Comparison of ENCODE assay signal across 23 mouse cellular contexts in the genomic region with DNA sequence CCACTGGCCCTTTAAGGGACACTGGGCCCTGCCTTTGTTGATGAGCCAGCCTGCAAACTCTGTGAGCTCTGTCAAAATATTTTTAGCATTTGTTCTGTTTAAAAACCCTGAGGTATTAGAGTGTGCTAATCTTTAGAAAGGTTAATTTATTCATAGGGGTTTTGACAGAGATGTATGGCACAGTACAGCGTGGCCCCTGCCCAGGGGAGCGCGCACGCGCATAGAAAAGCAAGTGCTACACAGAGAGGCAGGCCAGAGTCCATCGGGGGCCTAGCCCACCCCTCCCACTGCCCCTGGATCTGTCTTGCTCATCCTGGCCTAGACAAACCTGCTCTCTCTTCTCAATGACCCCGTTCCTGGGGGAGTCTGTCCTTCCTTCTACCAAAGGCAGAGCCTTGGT. TPM values are rescaled to one million over a fixed set of nuclear protein-coding genes. Genes with fewer than 3 reads are reported as not detected.
"Had no signal": no experiment of that assay in that cellular context is flagged by ENCODE, and none has a peak within 500 bp of the region (broad histone marks: within the 10 kb centered on the region; RNA-seq: fewer than 3 reads in every experiment).

No protein-coding gene starts in this region.

- ATAC-seq: midbrain, embryonic 16.5 days had no signal

- H3K4me1 ChIP-seq: liver, embryonic 13.5 days had no signal

- DNase-seq: kidney, adult 18-20 months; kidney, adult 9 months; kidney, postnatal 14 days; kidney, postnatal 4 days; liver, embryonic 13.5 days; lung, adult 2 months; lung, postnatal 14 days; lung, postnatal 4 days; retina, postnatal 1 day; thymus, adult 2 months; thymus, postnatal 14 days had no signal

- H3K4me3 ChIP-seq: liver, embryonic 13.5 days; midbrain, embryonic 12.5 days; myocyte; neural tube, embryonic 13.5 days had no signal

- H3K9ac ChIP-seq: liver, embryonic 13.5 days; midbrain, embryonic 12.5 days; neural tube, embryonic 13.5 days had no signal

- H3K36me3 ChIP-seq: liver, embryonic 13.5 days; midbrain, embryonic 12.5 days; neural tube, embryonic 13.5 days had no signal

- H3K9me3 ChIP-seq: liver, embryonic 13.5 days; midbrain, embryonic 12.5 days; neural tube, embryonic 13.5 days had no signal

- H3K4me2 ChIP-seq: liver, embryonic 13.5 days; midbrain, embryonic 12.5 days; neural tube, embryonic 13.5 days had no signal

- H3K27ac ChIP-seq: liver, embryonic 13.5 days; midbrain, embryonic 12.5 days; neural tube, embryonic 13.5 days; stomach, postnatal 0 days had no signal

RNA-seq across cellular contexts. Expression of gene Ttc34, which starts 45.4 kb away (rescaled TPM):
- total RNA-seq: liver, adult 2 months; megakaryocyte progenitor cell, adult 5-6 weeks; megakaryocyte-erythroid progenitor cell, adult 5-6 weeks; monocyte, adult 5-6 weeks; neutrophil, adult 5-6 weeks had no signal
- polyA plus RNA-seq: liver, embryonic 16.5 days; myocyte; small intestine, adult 2 months had no signal
